Mouse (Mus musculus) kidney, adult 2 months (tissue): Measurements from ENCODE around the gene Tns4. TPM values are rescaled to one million over a fixed set of nuclear protein-coding genes. Genes with fewer than 3 reads are reported as not detected.

Source experiments
- DNase-seq: peaks from one replicate; pipeline ENCODE4 v3.0.0; 2021
- H3K27ac ChIP-seq: fragments of 200-500 bp; 2 replicates; pipeline ENCODE4 v1.5.1; 2012; ENCODE audit warnings: low read depth, low read length, control low read depth, inconsistent platforms; ENCODE audit not compliant: insufficient read depth
- H3K27me3 ChIP-seq: fragments of 200-500 bp; replicated peaks from 2 replicates; pipeline ENCODE4 v1.6.1; 2012; ENCODE audit warnings: mild to moderate bottlenecking, moderate library complexity, low read length, inconsistent platforms; ENCODE audit not compliant: control insufficient read depth, insufficient read depth
- H3K36me3 ChIP-seq: fragments of 200-500 bp; 2 replicates; pipeline ENCODE4 v1.6.1; 2012; ENCODE audit warnings: mild to moderate bottlenecking, moderate library complexity, low read length, inconsistent platforms; ENCODE audit not compliant: control insufficient read depth, insufficient read depth
- H3K4me1 ChIP-seq: fragments of 200-500 bp; 2 replicates; pipeline ENCODE4 v1.6.1; 2011; ENCODE audit warnings: low read length; ENCODE audit not compliant: control insufficient read depth, insufficient read depth
- H3K4me3 ChIP-seq: fragments of 200-500 bp; 2 replicates; pipeline ENCODE4 v1.5.1; 2011; ENCODE audit warnings: mild to moderate bottlenecking, low read depth, low read length, control low read depth; ENCODE audit not compliant: insufficient read depth
- CTCF ChIP-seq: fragments of 200-500 bp; conservative IDR thresholded peaks from 2 replicates; pipeline ENCODE4 v1.5.1; 2011; ENCODE audit warnings: low read depth, mild to moderate bottlenecking, control low read depth, low read length, moderate library complexity, mixed read lengths; ENCODE audit not compliant: insufficient read depth, insufficient read length
- POLR2A ChIP-seq: fragments of 200-500 bp; IDR thresholded peaks from one replicate; pipeline ENCODE4 v1.6.1; 2011; ENCODE audit warnings: low read depth, low read length, control low read depth
- WGBS: fragments of 180-500 bp; shearing (Covaris S2); methylation state at CpG from one replicate; pipeline ENCODE4 v1.1.7; 2018; 5-methylcytosine and 5-hydroxymethylcytosine counted together
- polyA plus RNA-seq: library from polyadenylated mRNA; depleted of rRNA; stranded (reverse); fragments of >200 nt; gene quantifications from 2 replicates; pipeline ENCODE4 v1.2.3, GENCODE M21; 2012

Tns4 gene
- polyA plus RNA-seq, 1 experiment: 0.86 TPM

DNA sequence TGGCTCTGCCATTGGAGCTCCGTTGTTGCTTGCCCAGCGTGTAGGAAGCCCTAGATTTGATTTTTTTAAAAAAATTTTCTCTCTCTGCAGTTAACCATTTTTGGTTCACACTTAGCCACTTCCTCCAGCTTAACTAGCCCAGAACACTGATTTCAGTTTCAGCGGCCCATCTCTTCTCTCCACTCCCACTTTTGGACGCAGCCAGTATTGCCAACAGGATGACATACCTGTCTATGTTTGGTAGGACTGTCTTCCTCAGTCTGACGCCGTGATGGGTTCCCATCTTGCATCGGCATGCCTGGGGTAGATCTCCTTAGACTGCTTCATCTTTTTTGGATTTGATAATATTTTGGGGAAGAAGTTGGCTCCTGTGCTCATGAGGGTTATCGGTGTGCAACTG lies 1.3 kb upstream of the Tns4 start:
- H3K27me3 ChIP-seq: no peaks in the 10 kb centered on the region
- WGBS: 92% methylated on average over 8 of the region's 8 CpGs
- no peak for DNase-seq
- no peak for TF ChIP-seq CTCF
- no peak for TF ChIP-seq POLR2A
- no peak overlapping the region for H3K27ac ChIP-seq
- H3K36me3 ChIP-seq: no peaks in the 10 kb centered on the region
- no peaks in the 10 kb centered on the region for H3K4me1 ChIP-seq
- no peak overlapping the region for H3K4me3 ChIP-seq

DNA sequence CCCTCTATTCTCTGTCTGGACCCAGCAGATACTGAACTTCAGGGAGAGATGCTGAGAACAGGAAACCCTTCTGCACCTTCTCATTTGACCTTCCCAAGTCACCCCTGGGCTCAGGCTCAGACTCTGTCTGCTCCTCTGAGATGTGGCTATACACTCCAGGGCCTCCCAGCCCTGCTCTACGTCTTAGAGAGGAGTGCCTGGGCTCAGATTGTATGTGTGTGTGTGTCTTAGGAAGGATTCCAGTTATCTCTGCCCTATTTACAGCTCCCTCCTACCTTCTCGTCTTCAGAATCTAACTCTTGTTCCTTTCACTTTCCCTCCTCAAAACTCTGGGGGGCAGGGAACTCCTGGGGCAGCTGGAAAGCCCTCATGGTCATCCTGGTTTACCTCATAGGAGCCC lies 620 bp downstream of the Tns4 start:
- no peaks in the 10 kb centered on the region for H3K4me1 ChIP-seq
- TF ChIP-seq CTCF (no peak), POLR2A (no peak)
- no peak overlapping the region for H3K4me3 ChIP-seq
- WGBS: 69% methylated on average over 2 of the region's 2 CpGs
- no peaks in the 10 kb centered on the region for H3K27me3 ChIP-seq
- no peaks in the 10 kb centered on the region for H3K36me3 ChIP-seq
- no peak for DNase-seq
- H3K27ac ChIP-seq: no peak overlapping the region

DNA sequence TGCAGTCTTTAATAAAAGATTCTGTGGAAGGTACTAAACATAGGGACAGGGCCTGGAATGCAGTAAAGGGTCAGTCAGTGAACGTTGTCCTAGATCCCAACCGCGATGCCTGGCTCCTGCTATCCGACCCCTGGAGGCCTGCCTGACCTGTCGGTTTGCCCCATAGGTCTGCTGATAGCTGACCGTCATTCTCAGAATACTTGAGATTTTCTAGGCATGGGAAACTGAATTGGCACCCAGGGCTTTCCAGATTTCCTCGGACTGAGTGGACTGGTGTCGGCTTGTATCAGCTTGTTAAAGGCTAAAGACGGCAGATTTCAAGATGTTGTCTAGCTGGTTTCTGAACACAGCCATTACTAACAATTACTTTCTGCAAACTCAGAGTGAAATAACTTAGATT lies 4.7 kb downstream of the Tns4 start:
- no peak for TF ChIP-seq CTCF
- no peak for TF ChIP-seq POLR2A
- H3K27me3 ChIP-seq: no peaks in the 10 kb centered on the region
- no peak for DNase-seq
- H3K27ac ChIP-seq: no peak overlapping the region
- H3K4me3 ChIP-seq: no peak overlapping the region
- no peaks in the 10 kb centered on the region for H3K4me1 ChIP-seq
- 79% methylated on average over 9 of the region's 9 CpGs for WGBS
- no peaks in the 10 kb centered on the region for H3K36me3 ChIP-seq

DNA sequence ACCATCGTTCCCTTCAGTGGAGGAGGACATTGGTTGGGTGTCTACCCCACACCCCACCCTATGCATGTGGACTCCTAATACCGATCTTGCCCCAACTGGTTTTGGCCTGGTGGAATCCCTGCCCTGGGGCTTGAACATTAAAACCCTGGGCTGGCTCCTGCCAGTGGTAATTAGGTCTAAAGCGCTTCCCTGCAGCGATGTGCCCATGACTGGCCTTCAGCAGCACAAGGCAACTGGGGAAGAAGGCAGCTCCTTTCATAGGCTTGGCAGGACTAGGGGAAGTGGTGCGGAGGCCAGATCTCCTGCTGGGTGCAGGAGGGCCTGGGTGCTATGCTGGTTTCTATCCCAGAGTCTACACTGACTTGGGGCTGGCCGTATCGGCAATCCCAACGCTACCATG lies 5.6 kb downstream of the Tns4 start:
- Histone ChIP-seq H3K4me1 (no peaks in the 10 kb centered on the region), H3K4me3 (no peak overlapping the region), H3K27ac (no peak overlapping the region), H3K36me3 (no peaks in the 10 kb centered on the region), H3K27me3 (no peaks in the 10 kb centered on the region)
- no peak for DNase-seq
- no peak for TF ChIP-seq POLR2A
- TF ChIP-seq CTCF: no peak
- WGBS: 83% methylated on average over 8 of the region's 8 CpGs

DNA sequence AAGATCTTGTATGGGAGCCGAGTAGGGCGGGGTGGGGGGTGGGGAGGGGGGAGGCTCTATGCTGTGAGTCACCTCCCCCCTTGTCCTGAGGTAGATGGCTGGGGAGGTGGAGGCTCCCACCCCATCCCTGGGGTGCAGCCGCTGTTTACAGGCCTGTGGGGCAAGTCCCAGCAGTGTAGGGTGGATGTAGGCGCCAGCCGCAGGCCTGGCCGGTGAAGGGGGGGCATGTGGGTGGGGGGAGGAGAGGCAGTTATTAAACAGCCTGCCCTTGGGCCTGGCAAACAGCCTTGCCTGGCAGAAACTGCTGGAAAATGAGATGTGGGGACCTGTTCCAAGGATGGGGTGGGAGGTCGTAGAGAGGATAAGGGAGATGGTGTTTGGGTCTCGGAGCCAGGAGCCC lies 7.0 kb downstream of the Tns4 start:
- H3K27ac ChIP-seq: no peak overlapping the region
- H3K4me3 ChIP-seq: no peak overlapping the region
- no peaks in the 10 kb centered on the region for H3K27me3 ChIP-seq
- WGBS: 56% methylated on average over 8 of the region's 8 CpGs
- TF ChIP-seq POLR2A: no peak
- TF ChIP-seq CTCF: no peak
- no peak for DNase-seq
- no peaks in the 10 kb centered on the region for H3K36me3 ChIP-seq
- H3K4me1 ChIP-seq: no peaks in the 10 kb centered on the region

DNA sequence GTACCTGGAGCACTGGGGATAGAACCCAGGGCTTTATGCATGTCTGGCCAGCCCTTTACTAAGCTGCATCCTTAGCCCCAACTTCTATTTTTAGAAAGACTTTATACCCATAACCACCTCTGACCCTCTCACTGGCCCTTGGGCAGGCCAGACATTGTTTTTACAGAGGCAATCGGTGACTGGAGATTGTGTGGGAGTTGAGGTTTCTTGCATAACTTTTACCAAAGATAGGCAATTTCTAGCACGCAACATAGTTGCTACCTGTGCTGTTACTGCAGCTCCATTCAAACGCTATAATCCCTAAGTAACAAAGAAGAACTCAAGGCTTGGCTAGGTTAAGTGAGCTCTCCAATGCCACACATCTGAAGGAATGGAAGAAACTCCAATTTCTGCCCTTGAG lies 7.5 kb downstream of the Tns4 start:
- H3K4me3 ChIP-seq: no peak overlapping the region
- no peak for DNase-seq
- 67% methylated on average over 3 of the region's 3 CpGs for WGBS
- no peaks in the 10 kb centered on the region for H3K27me3 ChIP-seq
- no peaks in the 10 kb centered on the region for H3K4me1 ChIP-seq
- no peak overlapping the region for H3K27ac ChIP-seq
- no peaks in the 10 kb centered on the region for H3K36me3 ChIP-seq
- no peak for TF ChIP-seq POLR2A
- no peak for TF ChIP-seq CTCF

DNA sequence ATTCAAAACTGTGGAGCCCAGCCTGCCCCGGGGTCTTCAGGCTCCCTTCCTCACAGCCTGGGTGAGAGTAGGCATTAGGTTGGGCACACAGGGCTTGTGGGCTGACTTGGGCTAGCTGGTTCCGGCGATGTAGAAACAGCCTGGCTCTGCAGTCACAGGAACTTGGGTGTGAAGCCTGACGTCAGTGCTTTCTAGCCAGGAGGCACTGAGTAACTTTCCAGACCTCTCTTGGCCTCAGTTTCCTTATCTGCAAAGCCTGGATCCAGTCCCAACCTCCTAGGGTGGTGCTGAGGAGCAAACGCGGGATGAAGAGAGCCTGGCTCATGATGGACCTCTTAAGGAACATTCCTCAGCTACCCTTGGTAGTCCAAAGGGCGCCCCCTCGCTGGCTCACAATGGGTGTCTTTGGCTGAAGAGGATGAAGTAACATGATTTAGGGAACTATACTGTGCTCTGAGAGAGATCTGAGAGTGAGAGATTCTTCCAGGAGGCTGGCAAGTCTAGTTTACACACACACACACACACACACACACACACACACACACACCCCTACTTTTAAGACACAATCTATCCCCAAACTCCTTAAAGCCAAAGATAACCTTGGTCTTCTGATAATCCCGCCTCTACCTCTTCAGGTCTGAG lies 8.1 kb downstream of the Tns4 start:
- no peaks in the 10 kb centered on the region for H3K36me3 ChIP-seq
- H3K4me3 ChIP-seq: no peak overlapping the region
- no peaks in the 10 kb centered on the region for H3K27me3 ChIP-seq
- 77% methylated on average over 9 of the region's 9 CpGs for WGBS
- no peaks in the 10 kb centered on the region for H3K4me1 ChIP-seq
- TF ChIP-seq POLR2A (no peak), CTCF (no peak)
- DNase-seq: no peak
- H3K27ac ChIP-seq: no peak overlapping the region

DNA sequence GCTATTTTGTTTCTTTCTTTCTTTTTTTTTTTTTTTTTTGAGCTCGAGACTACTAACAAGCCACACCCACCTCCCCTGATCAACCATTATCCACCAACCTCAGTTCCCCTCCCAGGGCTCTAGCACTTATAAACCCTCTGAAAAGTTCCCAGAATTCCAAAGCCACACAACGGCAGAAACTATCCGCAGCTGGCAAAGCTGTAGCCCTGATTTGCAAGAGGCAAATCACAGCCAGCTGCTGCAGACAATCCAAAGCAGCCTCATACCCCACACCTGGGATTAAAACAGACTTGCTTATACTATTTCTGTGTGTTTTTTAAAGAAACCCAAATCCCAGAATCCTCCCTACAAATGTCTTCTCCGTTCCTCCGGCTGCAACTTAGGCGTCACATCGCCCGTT lies 11.2 kb downstream of the Tns4 start:
- Histone ChIP-seq H3K4me3 (no peak overlapping the region), H3K36me3 (no peaks in the 10 kb centered on the region)
- WGBS: 77% methylated on average over 8 of the region's 8 CpGs

More for the DNA sequence above, 11.2 kb downstream of the Tns4 start:
- Histone ChIP-seq H3K27me3 (no peaks in the 10 kb centered on the region), H3K4me1 (no peaks in the 10 kb centered on the region), H3K27ac (no peak overlapping the region)
- DNase-seq: no peak
- no peak for TF ChIP-seq CTCF
- no peak for TF ChIP-seq POLR2A
